Mouse (Mus musculus): Measurements from ENCODE around the gene Arfgap2.

The Arfgap2 gene

DNA sequence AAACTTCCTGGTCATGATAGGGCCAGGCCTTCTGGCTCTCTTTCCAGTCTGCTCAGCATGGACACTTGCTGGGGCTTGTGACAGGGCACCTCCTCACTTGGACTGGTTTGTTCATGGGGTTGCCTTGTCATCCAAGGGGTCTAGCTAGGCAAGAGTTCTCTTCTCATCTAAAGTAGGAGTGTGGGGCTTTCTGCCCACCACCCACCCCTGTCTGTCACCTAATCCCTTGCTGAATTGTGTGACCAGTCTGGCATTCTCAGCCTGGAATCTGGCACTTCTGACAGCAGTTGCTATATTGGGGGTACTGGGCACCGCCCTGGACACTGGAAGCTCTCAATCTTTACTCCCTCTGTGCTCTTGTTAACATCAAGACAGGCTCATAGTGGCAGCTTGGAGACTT, 5.3 kb upstream of the Arfgap2 start:
- in situ Hi-C loops (cut with MboI, MseI) = no loop called here

DNA sequence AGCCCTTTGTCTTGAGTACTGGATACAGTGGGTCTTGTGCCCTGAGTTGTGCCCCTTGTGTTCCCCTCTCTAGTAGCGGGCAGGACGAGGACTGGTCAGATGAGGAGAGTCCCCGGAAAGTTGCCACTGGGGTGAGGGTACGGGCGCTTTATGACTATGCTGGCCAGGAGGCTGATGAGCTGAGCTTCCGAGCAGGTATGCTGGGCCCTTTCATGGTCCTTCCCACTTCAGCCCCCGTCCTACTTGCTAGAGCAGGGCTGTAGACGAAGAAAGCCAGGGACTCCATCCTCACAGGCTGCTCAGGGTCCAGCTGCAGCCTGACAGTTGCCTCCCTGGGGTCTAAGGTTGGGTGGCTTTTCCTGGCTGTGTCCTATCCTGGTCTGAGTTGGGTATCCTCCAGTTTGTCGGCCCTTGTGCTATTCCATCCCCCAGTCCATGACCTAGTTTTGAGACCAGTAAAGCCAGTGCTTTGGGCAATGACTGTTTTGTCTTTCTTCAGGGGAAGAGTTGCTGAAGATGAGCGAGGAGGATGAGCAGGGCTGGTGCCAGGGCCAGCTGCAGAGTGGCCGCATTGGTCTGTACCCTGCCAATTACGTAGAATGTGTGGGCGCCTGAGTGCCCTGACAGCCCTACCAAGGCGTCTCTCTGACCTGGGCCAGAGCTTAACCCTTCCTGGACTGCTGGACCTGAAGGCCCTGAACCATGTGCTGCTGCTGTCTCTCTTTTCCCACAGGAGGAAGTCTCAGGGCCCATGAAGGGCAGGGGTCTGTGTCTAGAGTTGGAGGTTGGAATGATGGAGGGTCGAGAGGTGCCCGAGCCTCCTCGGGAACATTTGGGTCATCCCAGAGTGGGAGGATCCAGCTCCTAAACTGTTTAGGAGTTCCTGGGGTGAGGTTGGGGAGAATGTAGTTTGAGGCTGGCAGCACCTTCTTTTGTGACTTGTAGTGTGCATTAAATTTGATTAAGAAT, 798 bp upstream of the Arfgap2 start:
- in situ Hi-C loops (cut with MboI, MseI) = no loop called here

DNA sequence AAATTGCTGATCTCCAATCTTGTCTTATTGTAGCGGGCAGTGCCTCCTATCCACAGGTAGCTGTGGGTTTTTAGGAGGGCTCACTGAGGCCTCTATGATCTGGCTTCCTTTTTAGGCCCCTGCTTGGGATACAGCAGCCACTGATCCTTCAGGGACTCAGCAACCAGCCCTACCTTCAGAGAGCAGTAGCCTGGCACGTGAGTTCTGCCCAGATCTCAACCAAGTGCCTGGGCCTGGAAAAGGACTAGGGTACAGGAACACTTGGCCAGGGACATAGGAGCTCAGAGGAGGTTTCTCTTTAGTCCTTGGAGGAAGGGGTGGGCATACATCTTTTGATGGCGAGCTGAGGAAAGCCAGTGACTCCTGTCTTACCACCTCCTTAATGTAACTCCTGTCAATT, 3.3 kb downstream of the Arfgap2 start:
- in situ Hi-C loops (cut with MboI, MseI) = no loop called here

DNA sequence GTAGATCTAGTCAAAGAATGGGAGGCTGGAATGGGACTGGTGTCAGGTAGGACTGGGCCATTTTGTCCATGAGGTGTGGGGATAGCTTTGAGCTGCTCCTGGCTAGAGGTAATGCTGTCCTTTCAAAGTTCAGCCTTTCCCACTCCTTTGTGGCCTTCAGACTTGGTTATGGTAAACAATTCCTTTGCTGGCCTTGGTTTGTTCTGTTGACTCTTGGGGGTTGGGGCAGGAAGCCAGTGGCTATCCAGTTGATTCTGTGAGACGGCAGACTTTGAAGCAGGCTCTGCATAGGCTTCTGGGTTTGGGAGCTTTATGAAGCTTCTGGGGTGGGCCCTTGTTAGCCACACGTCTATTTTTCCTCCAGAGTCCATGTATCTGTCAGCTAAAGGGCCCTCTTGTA, 3.9 kb downstream of the Arfgap2 start:
- in situ Hi-C loops (cut with MboI, MseI) = no loop called here

DNA sequence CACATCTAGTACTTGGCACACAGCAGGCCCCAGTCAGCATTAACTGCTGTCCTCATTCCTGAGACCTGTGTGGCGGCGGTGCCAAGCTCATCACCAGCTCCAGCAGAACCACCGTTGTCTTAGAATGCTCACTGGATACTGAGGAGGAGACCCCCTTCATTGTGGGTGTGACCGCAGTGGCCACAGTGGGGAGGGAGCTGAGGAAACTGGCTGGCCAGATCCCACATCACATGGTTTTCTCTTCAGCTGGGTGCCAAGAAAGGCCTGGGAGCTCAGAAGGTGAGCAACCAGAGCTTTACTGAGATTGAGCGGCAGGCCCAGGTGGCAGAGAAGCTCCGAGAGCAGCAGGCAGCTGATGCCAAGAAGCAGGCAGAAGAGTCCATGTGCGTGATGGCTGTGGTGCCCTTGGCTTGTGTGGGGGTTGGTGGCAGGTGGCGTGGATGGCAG, 4.9 kb downstream of the Arfgap2 start:
- in situ Hi-C loops (cut with MboI, MseI) = no loop called here

DNA sequence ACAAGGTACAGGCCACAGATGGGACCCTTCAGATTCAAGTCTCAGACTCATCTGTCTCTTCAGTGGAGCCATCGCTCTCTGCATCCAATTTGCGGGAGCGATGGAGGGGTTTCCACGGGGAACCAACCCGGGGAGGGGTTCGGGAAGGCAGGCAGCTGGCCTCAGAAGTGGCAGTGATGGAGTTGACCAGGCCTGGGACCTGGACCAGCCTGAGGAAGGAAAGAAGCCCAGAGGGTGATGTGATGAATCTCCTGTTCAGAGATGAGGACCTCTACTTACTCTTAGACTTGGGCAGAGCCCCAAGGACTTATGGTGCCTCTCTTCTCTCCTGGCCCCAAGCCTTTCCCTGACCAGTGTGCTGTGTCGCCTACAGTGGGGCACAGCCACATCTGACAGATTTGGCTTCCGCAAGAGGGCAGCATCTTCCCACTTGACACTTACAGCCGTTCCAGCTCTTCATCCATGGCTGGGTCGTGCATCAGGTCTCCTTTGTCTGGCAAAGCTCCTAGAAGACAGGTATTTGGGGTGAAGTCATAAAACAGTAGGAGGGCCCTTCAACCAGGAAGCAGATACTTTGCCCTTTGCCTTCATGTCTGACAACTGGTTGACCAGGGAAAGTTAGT, 14.1 kb downstream of the Arfgap2 start:
- in situ Hi-C loops (cut with MboI, MseI) = no loop called here

DNA sequence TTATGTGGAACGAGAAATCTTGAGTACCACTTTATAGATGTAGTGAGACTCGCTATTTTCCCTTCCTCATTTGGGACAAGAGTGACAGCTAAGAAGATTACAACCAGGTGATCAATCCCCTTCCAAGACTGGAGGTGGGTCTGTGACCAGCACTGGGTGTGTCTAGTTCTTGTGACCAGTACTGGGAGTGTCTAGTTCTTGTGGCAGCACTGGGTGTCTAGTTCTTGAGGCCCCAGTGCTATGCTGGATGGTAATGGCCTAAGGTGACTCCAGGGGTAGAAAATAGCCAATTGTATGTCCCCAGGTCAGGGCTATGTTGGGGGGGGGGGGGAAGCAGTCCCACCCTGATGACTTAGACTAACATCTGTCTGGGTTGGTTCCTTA, 14.6 kb downstream of the Arfgap2 start:
- in situ Hi-C loops (cut with MboI, MseI) = no loop called here

DNA sequence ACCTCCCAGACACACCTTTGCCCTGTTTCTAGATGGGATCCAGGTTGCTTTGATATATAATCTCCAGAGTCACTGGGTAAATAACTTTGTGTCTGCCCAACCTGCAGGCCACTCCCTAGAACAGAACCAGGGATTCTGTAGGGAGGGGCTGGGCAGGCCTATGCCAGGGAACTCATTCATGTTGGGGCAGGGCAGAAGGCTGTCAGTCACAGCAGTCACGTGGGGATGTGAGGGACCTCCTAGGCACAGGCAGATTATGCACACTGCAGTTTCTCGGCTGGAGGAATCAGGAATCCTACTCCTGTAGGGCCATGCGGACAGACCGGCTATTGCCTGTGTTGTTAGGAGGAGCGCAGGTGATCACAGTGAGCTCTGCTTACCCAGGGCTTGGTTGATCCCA, 16.6 kb downstream of the Arfgap2 start:
- in situ Hi-C loops (cut with MboI, MseI) = no loop called here

DNA sequence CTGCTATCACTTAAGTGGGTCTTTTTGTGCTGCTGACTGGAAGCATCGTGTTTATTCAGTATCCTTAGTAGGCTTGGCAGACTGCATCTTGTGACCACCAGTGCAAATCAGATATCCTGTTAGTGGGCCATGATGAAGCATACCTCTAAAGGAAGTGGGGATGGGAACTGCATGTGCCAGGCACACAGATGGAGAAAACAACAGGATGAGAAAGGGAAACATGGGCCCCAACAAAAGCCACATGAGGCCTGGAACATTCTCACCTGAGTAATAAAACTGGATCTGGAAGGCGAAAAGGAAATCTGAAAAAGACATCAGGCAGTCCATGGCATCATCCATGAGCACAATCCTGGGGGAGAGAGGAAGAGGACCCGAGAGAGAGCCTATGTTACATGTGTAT, 19.2 kb downstream of the Arfgap2 start:
- in situ Hi-C loops (cut with MboI, MseI) = no loop called here

DNA sequence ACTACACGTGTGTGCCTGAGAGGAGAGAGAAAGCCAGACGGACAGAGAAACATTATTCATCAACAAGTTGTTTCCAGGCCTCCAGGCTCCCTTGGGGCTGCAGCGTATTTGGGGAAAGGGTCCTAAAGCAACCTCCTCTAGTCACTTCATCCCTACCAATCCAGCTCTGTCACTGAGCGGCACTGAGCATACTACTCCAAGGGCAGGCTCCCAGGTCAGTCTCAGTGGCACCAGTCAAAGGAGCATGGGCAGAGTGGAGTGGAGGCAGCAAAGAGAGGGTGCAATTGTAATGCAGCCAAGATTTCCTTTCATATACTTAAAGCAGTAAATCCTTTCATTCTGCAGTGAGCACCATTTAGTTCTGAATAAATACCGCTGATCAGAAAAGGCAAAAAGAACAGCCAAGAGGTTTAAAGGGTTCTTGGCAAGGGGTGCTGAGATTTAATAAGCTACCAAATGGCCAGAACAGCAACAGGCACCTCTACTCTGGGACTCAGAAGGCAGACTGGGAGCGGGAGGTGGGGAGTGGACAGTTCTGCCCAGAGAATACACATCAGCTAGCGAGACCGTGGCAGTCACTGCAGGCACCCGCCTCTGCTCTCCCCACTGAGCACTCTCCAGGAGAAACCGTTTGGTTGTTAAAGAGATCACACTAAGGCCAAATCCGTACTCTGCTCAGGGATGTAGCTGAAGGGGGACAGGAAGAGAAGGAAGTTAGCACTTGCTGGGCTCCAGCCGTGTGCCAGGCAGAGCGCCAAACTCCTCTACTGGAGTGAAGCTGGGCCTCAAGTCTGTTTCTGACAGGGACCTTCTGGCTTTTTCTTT, 19.8 kb downstream of the Arfgap2 start:
- in situ Hi-C loops (cut with MboI, MseI) = loop anchor here (5.0 kb wide), 1 partner anchor 198 kb away; no protein-coding TSS in a partner anchor

DNA sequence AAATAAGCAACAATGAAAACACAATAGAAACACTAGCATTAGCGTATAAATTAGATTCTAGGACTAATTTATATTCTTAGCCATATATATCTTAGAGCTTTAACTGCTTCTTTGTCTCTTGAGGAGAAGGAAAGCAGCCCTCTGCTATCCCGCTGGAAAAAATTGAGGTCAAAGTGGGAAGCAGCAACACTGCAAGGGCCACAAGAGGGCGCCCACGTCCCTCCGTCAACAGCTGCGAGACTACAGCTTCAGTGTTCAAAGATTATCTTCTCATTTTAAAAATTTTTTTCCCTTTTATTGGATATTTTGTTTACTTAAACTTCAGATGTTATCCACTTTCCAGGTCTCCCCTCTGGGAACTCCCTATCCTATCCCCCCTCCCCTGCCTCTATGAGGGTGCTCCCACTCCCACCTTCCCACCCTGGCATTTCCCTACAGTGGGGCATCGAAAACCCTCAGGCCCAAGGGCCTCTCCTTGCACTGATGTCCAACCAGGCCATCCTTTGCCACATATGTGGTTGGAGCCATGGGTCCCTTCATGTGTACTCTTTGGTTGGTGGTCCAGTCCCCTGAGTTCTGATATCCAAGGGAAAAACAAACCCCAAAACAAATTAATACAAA, 21.2 kb downstream of the Arfgap2 start:
- in situ Hi-C loops (cut with MboI, MseI) = loop anchor here (5.0 kb wide), 1 partner anchor 196 kb away; no protein-coding TSS in a partner anchor

DNA sequence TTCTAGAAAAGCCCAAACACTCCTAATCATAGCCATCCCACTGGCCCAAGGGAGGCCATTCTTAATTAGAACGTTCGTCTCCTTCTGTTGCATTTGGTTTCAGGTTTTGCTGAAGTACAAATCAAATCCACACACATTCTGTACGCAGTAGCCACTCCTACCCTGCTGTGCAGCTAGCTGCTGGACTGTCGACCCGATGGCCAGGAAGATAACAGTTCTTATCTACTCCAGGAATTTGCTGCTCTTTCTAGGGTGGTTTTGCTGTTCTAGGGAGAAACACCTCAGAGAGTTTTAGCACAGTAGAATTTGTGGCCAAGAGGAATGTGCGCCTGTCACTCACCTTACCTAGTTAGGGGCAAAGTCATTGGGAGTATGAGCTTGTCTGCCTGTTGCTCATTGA, 22.8 kb downstream of the Arfgap2 start:
- in situ Hi-C loops (cut with MboI, MseI) = loop anchor here (5.0 kb wide), 1 partner anchor 195 kb away; no protein-coding TSS in a partner anchor

DNA sequence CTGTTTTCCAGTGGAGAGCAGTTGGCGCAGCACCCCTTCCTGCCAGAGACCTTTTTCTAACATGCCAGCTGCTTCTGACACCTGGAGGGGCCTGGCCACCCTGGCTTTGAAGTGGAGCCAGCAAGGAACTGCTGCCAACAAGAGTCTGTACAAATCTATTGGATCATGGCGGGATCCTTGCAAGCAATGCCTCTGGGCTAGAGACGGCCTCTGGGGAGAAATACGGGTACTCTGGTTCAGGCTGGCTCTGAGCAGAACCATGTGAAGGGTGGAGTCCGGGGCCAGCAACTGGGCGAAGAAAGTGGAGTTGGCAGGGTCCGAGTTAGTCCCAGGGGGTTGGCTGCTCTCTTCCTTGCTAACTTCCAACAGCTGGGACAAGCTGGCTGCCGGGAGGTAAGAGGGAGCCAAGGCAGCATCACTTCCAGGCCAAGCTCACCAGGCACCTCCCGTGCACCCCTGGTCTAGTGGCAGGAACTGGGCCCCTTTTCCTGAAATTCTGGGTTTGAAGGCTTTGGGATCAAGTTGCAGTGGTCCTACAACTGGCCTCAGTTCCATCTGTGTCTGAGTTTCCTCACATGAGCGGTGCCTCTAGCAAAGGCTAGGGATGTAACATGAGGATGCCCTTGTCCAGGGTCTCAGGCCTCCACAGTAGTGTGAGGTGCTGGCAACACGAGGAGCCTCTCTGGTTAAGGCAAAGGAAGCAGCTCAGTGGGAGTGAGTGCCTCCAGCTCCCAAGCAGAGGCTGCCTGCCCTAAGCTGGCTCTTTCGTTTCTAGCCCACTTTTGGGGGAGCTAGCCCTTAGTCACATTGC, 26.6 kb downstream of the Arfgap2 start:
- in situ Hi-C loops (cut with MboI, MseI) = no loop called here

DNA sequence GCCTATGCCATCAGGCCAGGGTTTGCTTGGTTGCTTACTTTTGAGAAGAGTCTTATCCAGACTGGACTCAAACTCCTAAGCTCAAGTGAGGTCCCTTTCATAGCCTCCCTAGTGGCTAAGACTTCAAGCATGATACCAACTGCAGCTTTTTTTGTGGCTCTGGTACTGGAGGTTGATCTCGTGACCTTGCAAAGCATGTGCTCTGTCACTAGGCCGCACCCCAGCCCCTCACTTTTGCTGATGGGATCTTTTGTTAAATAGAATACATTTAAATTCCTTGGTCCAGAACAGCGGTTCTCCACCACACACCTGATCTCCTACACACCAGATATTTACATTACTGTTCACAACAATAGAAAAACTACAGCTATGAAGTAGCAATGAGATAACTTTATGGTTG, 29.5 kb downstream of the Arfgap2 start:
- in situ Hi-C loops (cut with MboI, MseI) = no loop called here

DNA sequence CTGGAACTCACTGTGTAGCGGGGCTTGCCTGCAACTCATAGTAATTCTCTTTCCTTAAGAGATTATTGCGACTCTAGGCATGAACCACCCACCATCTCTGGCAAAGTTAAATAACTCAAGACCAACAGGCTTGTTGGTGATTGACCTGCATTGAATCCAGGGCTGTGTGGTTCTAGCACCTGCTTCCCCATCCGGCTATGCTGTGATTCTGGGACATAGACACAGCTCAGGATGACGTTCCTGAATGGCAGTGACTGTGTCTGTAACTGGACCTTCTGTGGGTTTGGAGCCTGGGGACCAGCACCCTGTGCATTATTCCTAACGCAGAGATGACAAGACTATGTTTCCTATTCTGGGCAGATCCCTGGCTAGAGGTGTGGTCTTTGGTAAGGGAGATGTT, 31.1 kb downstream of the Arfgap2 start:
- in situ Hi-C loops (cut with MboI, MseI) = no loop called here

DNA sequence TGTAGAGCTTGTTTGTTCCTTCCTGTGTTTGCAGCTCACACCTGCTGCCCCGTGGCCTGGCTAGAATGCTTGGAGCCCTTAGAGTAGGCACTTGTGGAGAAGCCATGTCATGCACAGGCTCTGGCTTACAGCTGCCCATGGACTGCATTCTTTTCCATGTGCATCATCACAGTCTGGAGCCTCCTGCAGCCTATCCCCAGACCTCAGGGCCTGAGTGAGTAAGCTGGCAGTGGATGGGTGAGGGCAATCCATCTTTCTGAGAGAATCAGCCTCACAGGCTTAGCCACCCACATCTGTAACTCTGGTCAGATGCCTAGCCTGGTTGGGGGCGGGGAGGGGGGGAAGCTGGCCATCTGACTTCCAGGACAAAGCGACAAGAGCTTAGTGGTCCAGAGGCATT, 34.4 kb downstream of the Arfgap2 start:
- in situ Hi-C loops (cut with MboI, MseI) = no loop called here

DNA sequence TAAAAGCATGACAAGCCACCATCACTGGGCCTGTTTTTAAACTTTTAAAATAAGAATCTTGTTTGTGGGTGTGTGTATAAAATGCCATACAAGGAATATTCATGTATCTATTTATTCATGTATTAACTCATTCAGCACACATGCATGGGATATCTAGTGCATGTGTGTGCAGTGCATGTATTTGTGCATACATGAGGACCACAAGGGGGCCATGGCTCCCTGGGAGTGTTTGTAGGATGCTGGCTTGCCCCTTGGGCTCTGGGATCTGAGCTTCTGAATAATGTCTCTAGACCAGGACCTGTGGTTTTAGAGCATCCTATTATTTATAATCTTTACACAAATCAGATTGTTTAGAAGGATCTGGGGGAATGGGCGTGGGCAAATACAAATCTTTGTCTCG, 36.0 kb downstream of the Arfgap2 start:
- in situ Hi-C loops (cut with MboI, MseI) = no loop called here

DNA sequence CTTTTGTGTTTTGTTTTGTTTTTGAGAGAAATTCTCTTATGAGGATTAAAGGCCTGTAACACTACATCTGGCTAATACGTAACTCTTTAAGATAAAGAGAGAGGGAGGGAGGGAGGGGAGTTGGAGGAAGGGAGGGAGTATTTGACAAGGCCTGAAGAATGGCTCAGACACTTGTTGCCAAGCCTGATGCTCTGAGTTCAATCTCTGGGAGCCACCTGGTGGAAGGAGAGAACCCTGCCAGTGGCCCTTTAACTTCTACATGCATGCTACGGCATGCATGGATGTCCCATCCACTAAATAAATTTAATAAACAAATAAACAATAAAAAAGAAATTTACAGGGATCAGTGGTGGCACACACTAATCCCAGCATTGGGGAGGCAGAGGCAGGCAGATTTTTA, 37.1 kb downstream of the Arfgap2 start:
- in situ Hi-C loops (cut with MboI, MseI) = no loop called here

DNA sequence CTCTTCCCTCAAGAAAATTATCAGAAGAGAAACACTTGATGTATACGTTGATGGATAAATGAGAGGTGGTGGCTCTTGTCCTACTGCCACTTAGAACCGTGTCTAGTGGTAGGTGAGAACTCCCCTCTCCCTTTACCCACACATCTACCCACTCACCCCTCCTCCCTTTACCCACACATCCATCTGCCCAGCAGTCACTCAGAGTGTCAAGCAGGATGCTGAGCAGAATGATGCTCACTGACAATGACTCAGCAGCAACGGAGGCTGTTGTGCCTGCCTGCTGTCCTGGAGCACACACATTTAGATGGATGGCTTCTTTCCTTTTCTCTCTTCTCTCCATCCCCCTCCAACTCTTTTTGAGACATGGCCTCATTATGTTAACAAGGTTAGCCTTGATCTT, 38.1 kb downstream of the Arfgap2 start:
- in situ Hi-C loops (cut with MboI, MseI) = no loop called here

DNA sequence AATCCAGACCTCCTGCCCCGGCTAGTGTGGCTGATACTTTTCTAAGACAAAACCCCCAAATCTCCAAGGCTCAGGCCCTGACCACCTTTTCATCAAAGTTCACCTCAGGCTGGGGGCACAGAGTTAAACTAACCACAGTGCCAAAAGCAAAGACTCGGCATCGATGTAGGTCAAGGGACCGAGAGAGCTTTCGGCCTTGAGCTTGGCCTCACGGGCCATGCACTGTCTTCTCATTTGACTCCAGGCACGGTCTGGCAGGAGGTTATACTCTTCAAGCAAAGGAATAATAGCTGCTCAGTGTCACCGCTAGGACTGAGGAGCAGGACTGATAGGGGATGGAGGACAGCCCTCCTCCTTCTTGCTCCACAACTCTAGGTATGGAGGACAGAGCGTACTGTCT, 41.2 kb downstream of the Arfgap2 start:
- in situ Hi-C loops (cut with MboI, MseI) = no loop called here

DNA sequence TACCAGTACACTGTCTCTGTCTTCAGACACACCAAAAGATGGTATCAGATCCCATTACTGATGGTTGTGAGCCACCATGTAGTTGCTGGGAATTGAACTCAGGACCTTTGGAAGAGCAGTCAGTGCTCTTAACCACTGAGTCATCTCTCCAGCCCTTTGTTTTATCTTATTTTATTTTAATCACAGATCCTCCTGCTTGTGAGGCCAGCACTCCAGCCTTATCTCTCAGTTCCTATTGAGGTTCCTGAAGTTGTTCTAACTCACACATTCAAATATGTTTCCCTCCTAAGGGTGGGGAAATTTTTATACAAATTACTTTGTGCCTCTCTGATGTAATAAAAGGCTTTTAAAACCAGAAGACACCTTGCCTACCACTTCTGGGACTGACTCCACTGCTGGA, 41.8 kb downstream of the Arfgap2 start:
- in situ Hi-C loops (cut with MboI, MseI) = no loop called here
